Mouse (Mus musculus): ENCODE measurements at regions not wholly inside any gene's neighbourhood (a gene's known extent, or its start where the extent isn't known, plus 50 kb on each side); places are given as distances from the start of the nearest gene placed in this dataset.

- DNase-seq (ENCODE audit: low read depth, low spot score): no peak
Measured at GRCm38 (mm10) chr13:28794547-28794946, 159.0 kb downstream of the Sox4 start.

GRCm38 (mm10) chr13:28793166-28793935 is 160.2 kb downstream of the Sox4 start:
- peak; percentile 67 for DNase-seq (ENCODE audit: low read depth, low spot score)

GRCm38 (mm10) chr13:28792461-28793165 is 160.9 kb downstream of the Sox4 start:
- no peak for DNase-seq (ENCODE audit: low read depth, low spot score)

GRCm38 (mm10) chr13:28790381-28790780 is 163.1 kb downstream of the Sox4 start:
- no peak for DNase-seq (ENCODE audit: low read depth, low spot score)

- no peak for DNase-seq (ENCODE audit: low read depth, low spot score)
Measured at GRCm38 (mm10) chr13:28787331-28787643, 166.2 kb downstream of the Sox4 start.

GRCm38 (mm10) chr13:28786629-28787330 is 166.7 kb downstream of the Sox4 start:
- peak; percentile 69 for DNase-seq (ENCODE audit: low read depth, low spot score)

GRCm38 (mm10) chr13:28782497-28783246 is 170.8 kb downstream of the Sox4 start:
- DNase-seq (ENCODE audit: low read depth, low spot score): no peak

- DNase-seq (ENCODE audit: low read depth, low spot score): no peak
Measured at GRCm38 (mm10) chr13:28782081-28782480, 171.4 kb downstream of the Sox4 start.

- DNase-seq (ENCODE audit: low read depth, low spot score): no peak
Measured at GRCm38 (mm10) chr13:28781660-28782059, 171.9 kb downstream of the Sox4 start.

GRCm38 (mm10) chr13:28780462-28780861 is 173.1 kb downstream of the Sox4 start:
- DNase-seq (ENCODE audit: low read depth, low spot score): no peak

GRCm38 (mm10) chr13:28775142-28775815 is 178.2 kb downstream of the Sox4 start:
- DNase-seq (ENCODE audit: low read depth, low spot score): no peak

GRCm38 (mm10) chr13:28774649-28775048 is 178.9 kb downstream of the Sox4 start:
- no peak for DNase-seq (ENCODE audit: low read depth, low spot score)

GRCm38 (mm10) chr13:28773466-28773865 is 180.0 kb downstream of the Sox4 start:
- no peak for DNase-seq (ENCODE audit: low read depth, low spot score)

- no peak for DNase-seq (ENCODE audit: low read depth, low spot score)
Measured at GRCm38 (mm10) chr13:28770531-28770930, 183.0 kb downstream of the Sox4 start.

- DNase-seq (ENCODE audit: low read depth, low spot score): no peak
Measured at GRCm38 (mm10) chr13:28770018-28770417, 183.5 kb downstream of the Sox4 start.

GRCm38 (mm10) chr13:28768717-28769426 is 184.6 kb downstream of the Sox4 start:
- peak; percentile 85 for DNase-seq (ENCODE audit: low read depth, low spot score)

GRCm38 (mm10) chr13:28762555-28762954 is 191.0 kb downstream of the Sox4 start:
- no peak for DNase-seq (ENCODE audit: low read depth, low spot score)

- peak; percentile 28 for DNase-seq (ENCODE audit: low read depth, low spot score)
Measured at GRCm38 (mm10) chr13:28759026-28759425, 194.5 kb downstream of the Sox4 start.

- DNase-seq (ENCODE audit: low read depth, low spot score): peak; percentile 66
Measured at GRCm38 (mm10) chr13:28757846-28758522, 195.5 kb downstream of the Sox4 start.

Data from forelimb bud, embryonic 11.5 days (tissue).